Mouse (Mus musculus) embryonic facial prominence, embryonic 15.5 days (tissue): ENCODE data around the gene Ephb1. TPM values are rescaled to one million over a fixed set of nuclear protein-coding genes. Genes with fewer than 3 reads are reported as not detected.

Experiments
- ATAC-seq: fragments of 200-750 bp; cut with Nextera tagmentation; 2 replicates; pipeline ENCODE4 v1.8.0; 2017; ENCODE audit warnings: low read depth, moderate TSS enrichment; ENCODE audit not compliant: insufficient number of reproducible peaks, low FRiP score, low TSS enrichment
- H3K27ac ChIP-seq: fragments of 300-500 bp; sonication (generic); replicated peaks from 2 replicates; pipeline ENCODE4 v1.5.1; 2015; ENCODE audit warnings: mild to moderate bottlenecking, inconsistent platforms
- H3K27me3 ChIP-seq: fragments of 300-500 bp; sonication (generic); 2 replicates; pipeline ENCODE4 v1.6.1; 2015; ENCODE audit warnings: inconsistent platforms
- H3K36me3 ChIP-seq: fragments of 300-500 bp; sonication (generic); 2 replicates; pipeline ENCODE4 v1.6.1; 2015; ENCODE audit warnings: mild to moderate bottlenecking, inconsistent platforms
- H3K4me1 ChIP-seq: fragments of 300-500 bp; sonication (generic); 2 replicates; pipeline ENCODE4 v1.6.1; 2015; ENCODE audit warnings: inconsistent platforms
- H3K4me2 ChIP-seq: fragments of 300-500 bp; sonication (generic); replicated peaks from 2 replicates; pipeline ENCODE4 v1.6.1; 2015; ENCODE audit warnings: mild to moderate bottlenecking, inconsistent platforms
- H3K4me3 ChIP-seq: fragments of 300-500 bp; sonication (generic); replicated peaks from 2 replicates; pipeline ENCODE4 v1.5.1; 2015; ENCODE audit warnings: mild to moderate bottlenecking, inconsistent platforms
- H3K9ac ChIP-seq: fragments of 300-500 bp; sonication (generic); 2 replicates; pipeline ENCODE4 v1.6.1; 2015; ENCODE audit warnings: inconsistent platforms
- H3K9me3 ChIP-seq: fragments of 300-500 bp; sonication (generic); replicated peaks from 2 replicates; pipeline ENCODE4 v1.6.1; 2016; ENCODE audit warnings: inconsistent platforms
- WGBS: fragments of 180-500 bp; shearing (Covaris S2); methylation state at CpG from one replicate; pipeline ENCODE4 v1.1.7; 2015; 5-methylcytosine and 5-hydroxymethylcytosine counted together
- polyA plus RNA-seq: library from polyadenylated mRNA; unstranded; fragments of >200 nt; fragmentation: Nextera tagmentation; extraction: Ambion mirVana; gene quantifications from 2 replicates; pipeline ENCODE4 v1.2.1, GENCODE M21; 2015

Ephb1 gene
- polyA plus RNA-seq, 1 experiment from 2014 or later: 6.3 TPM

DNA sequence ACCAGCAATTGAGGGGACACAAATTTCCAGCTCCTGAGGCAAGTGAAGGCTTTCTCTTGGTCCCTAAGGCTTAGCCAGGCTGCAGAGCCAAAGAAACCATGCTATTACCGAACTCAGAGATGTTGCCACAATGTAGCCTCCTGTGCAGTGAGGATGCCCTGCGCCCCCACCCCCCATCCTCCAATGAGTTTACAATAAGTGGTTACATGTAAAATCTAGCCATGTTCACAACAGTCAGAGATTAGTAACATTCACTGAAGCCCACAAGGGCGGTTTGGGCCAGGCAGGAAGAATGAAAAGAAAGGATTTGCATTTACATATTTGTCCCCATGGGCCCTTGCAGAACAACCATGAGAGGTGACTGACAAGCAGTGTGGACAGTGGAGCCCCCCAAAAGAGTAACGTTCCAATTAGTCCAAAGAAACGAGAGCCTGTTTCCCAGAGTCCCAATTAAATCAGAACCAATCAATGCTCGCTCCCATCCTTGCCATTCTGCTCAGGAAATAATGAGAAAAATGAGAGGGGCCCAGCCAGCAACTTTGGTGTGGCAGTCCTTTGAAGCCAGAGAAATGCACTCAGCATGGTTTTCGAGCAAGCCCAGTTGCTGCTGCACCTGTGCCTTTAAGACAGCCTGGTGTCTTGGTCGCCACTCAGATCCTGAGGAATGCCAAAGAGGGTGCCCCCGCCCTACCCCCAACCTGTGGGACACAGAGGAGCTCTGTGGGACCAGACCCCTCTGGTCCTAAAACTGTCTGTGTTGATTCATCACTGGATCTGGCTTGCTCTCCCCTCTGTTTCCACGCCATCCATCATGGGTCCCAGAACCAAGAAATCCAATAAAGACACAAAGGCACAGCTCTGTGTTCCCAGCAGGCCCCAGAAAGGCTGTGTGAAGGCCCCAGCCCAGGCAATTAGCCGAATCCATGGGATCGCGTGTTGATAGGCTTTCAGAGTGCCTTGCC, 161.5 kb downstream of the Ephb1 start:
- Histone ChIP-seq H3K27me3 (no peaks in the 10 kb centered on the region), H3K36me3 (no peaks in the 10 kb centered on the region), H3K27ac (0 out of 2 replicates have a peak overlapping the region, but pooled peaks have one; percentile 1), H3K4me2 (no peak overlapping the region), H3K4me1 (peaks cover 19% of the 10 kb centered on the region), H3K9me3 (no peaks in the 10 kb centered on the region), H3K9ac (no peak overlapping the region), H3K4me3 (no peak overlapping the region)
- ATAC-seq: no peak
- WGBS: 58% methylated on average over 13 of the region's 13 CpGs

- Histone ChIP-seq H3K27me3 (no peaks in the 10 kb centered on the region), H3K4me3 (no peak overlapping the region), H3K36me3 (no peaks in the 10 kb centered on the region), H3K9me3 (no peaks in the 10 kb centered on the region), H3K4me2 (no peak overlapping the region), H3K27ac (0 out of 2 replicates have a peak overlapping the region, but pooled peaks have one; percentile 2), H3K4me1 (peaks cover 19% of the 10 kb centered on the region), H3K9ac (no peak overlapping the region)
- WGBS: 77% methylated on average over 9 of the region's 9 CpGs
- no peak for ATAC-seq
Observed at GRCm38 (mm10) chr9:102190058-102190457, 164.4 kb downstream of the Ephb1 start.

DNA sequence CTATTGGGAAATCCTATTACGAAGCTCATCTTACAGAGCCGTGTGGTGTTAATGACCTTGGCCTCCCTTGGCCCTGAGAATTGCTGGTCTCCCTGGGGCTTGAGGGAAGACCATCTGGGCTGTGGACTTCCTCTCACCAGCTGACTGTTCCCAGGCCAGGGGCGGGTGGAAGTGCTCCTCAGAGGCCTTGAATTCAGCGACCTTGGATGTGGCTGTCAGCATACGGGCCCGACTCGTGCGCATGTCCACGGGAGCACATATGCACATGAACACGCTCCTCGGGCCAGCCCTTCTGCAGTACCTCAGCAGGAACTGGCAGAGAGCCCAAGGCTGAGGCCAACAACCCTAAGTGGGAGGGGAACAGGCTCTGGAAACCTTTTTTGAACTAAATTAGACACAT, 165.1 kb downstream of the Ephb1 start:
- Histone ChIP-seq H3K36me3 (no peaks in the 10 kb centered on the region), H3K9ac (no peak overlapping the region), H3K27ac (no peak overlapping the region), H3K4me1 (peaks cover 19% of the 10 kb centered on the region), H3K4me3 (no peak overlapping the region), H3K27me3 (no peaks in the 10 kb centered on the region), H3K9me3 (no peaks in the 10 kb centered on the region), H3K4me2 (no peak overlapping the region)
- 55% methylated on average over 11 of the region's 11 CpGs for WGBS
- ATAC-seq: peak; percentile 13; the same call in 1 of the 2 replicates

GRCm38 (mm10) chr9:102183663-102184274, 170.7 kb downstream of the Ephb1 start:
- no peaks in the 10 kb centered on the region for H3K36me3 ChIP-seq
- no peak overlapping the region for H3K4me2 ChIP-seq
- peaks cover 19% of the 10 kb centered on the region for H3K4me1 ChIP-seq
- H3K4me3 ChIP-seq: no peak overlapping the region
- H3K9ac ChIP-seq: no peak overlapping the region
- no peak for ATAC-seq
- no peak overlapping the region for H3K27ac ChIP-seq
- H3K27me3 ChIP-seq: no peaks in the 10 kb centered on the region
- 72% methylated on average over 22 of the region's 22 CpGs for WGBS
- H3K9me3 ChIP-seq: no peaks in the 10 kb centered on the region

GRCm38 (mm10) chr9:102181810-102182490, 172.5 kb downstream of the Ephb1 start:
- WGBS: 44% methylated on average over 10 of the region's 10 CpGs
- H3K27ac ChIP-seq: peak overlapping the region; percentile 51; the same call in 1 of the 2 replicates
- H3K9ac ChIP-seq: no peak overlapping the region
- H3K36me3 ChIP-seq: no peaks in the 10 kb centered on the region
- H3K4me1 ChIP-seq: peaks cover 19% of the 10 kb centered on the region
- 0 out of 2 replicates have a peak, but pooled peaks have one; percentile 13 for ATAC-seq
- no peak overlapping the region for H3K4me2 ChIP-seq
- H3K4me3 ChIP-seq: no peak overlapping the region
- no peaks in the 10 kb centered on the region for H3K9me3 ChIP-seq
- no peaks in the 10 kb centered on the region for H3K27me3 ChIP-seq

GRCm38 (mm10) chr9:102181276-102181675, 173.2 kb downstream of the Ephb1 start:
- Histone ChIP-seq H3K4me3 (no peak overlapping the region), H3K4me2 (no peak overlapping the region), H3K9ac (no peak overlapping the region), H3K9me3 (no peaks in the 10 kb centered on the region), H3K4me1 (peaks cover 19% of the 10 kb centered on the region), H3K36me3 (no peaks in the 10 kb centered on the region), H3K27me3 (no peaks in the 10 kb centered on the region), H3K27ac (peak overlapping the region; percentile 51; the same call in 1 of the 2 replicates)
- 44% methylated on average over 3 of the region's 3 CpGs for WGBS
- ATAC-seq: no peak

DNA sequence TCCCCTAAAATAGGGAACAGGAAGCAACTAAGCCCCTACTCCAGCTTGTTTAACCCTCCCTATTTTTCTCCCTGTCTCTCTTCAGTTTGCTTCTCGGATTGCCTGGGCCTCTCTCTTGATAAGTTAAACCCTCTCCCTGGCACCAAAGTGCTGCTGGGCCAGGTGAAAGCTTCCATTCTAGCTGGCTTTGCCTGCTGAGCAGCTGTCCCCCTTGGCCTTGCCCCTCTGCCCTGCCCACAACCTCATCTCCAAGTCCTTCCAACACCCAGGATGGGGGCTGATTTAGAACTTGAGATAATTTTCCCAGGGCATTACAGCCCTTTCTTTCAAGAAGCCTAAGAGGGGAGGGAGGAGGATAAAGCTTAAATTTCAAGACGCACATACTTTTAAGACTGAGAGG, 174.0 kb downstream of the Ephb1 start:
- no peak overlapping the region for H3K27ac ChIP-seq
- ATAC-seq: no peak

GRCm38 (mm10) chr9:102180070-102180469, 174.4 kb downstream of the Ephb1 start:
- Histone ChIP-seq H3K27me3 (no peaks in the 10 kb centered on the region), H3K27ac (no peak overlapping the region)
- no peak for ATAC-seq

More for the DNA sequence above, 174.0 kb downstream of the Ephb1 start:
- H3K4me1 ChIP-seq: peaks cover 19% of the 10 kb centered on the region
- H3K4me3 ChIP-seq: no peak overlapping the region
- WGBS: 37% methylated on average over 2 of the region's 2 CpGs
- H3K9ac ChIP-seq: no peak overlapping the region
- H3K9me3 ChIP-seq: no peaks in the 10 kb centered on the region
- H3K36me3 ChIP-seq: no peaks in the 10 kb centered on the region
- H3K4me2 ChIP-seq: no peak overlapping the region
- H3K27me3 ChIP-seq: no peaks in the 10 kb centered on the region

GRCm38 (mm10) chr9:102169706-102170105, 184.8 kb downstream of the Ephb1 start:
- WGBS: 64% methylated on average over 7 of the region's 7 CpGs
- H3K4me2 ChIP-seq: no peak overlapping the region
- no peak overlapping the region for H3K27ac ChIP-seq
- no peak for ATAC-seq
- H3K27me3 ChIP-seq: no peaks in the 10 kb centered on the region
- no peak overlapping the region for H3K9ac ChIP-seq
- H3K9me3 ChIP-seq: no peaks in the 10 kb centered on the region
- no peak overlapping the region for H3K4me3 ChIP-seq
- no peaks in the 10 kb centered on the region for H3K36me3 ChIP-seq
- H3K4me1 ChIP-seq: no peaks in the 10 kb centered on the region

More at GRCm38 (mm10) chr9:102180070-102180469, 174.4 kb downstream of the Ephb1 start:
- H3K9ac ChIP-seq: no peak overlapping the region
- H3K4me2 ChIP-seq: no peak overlapping the region
- H3K36me3 ChIP-seq: no peaks in the 10 kb centered on the region
- H3K4me3 ChIP-seq: no peak overlapping the region
- WGBS: 49% methylated on average over 2 of the region's 2 CpGs
- H3K4me1 ChIP-seq: peaks cover 19% of the 10 kb centered on the region
- no peaks in the 10 kb centered on the region for H3K9me3 ChIP-seq

DNA sequence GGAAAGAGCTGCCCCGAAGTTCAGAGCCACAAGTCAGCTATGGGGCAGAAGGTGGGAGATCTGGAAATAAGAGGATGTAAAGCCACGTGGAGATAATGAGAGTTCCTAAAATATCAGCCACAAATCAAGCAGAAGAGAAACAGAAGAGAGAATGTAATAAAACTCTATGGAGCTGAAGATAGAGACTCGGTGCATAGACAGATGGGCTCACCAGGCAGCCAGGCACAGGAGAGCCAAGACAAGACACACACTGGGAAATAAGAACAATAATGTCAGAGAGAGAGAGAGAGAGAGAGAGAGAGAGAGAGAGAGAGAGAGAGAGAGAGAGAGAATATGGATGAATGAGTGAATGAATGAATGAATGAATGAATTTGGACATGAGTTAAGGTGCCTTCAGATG, 198.6 kb downstream of the Ephb1 start:
- Histone ChIP-seq H3K27ac (no peak overlapping the region), H3K27me3 (no peaks in the 10 kb centered on the region), H3K36me3 (no peaks in the 10 kb centered on the region), H3K4me3 (no peak overlapping the region), H3K9ac (no peak overlapping the region), H3K9me3 (no peaks in the 10 kb centered on the region), H3K4me1 (no peaks in the 10 kb centered on the region), H3K4me2 (no peak overlapping the region)
- no peak for ATAC-seq
- 77% methylated on average over 3 of the region's 3 CpGs for WGBS

DNA sequence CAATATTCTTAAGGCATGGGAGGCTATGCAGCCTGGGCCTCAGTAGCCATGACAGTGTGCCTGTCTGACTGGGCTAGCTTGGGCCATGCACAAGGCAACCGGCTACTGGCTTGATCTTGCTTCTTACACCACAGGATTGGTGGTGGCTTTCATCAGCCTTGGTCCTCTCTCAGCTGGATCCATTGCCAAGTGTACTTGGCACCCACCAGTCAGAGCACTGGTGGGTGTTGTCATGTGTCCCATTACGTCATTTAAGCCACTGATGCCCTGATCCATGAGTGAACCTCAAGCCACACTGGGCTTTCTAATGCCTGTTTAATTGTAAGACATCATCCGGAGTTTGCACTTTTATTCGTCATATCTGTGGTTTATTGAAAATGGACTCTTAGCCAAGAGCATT, 215.3 kb downstream of the Ephb1 start:
- no peak overlapping the region for H3K4me2 ChIP-seq
- no peaks in the 10 kb centered on the region for H3K27me3 ChIP-seq
- no peaks in the 10 kb centered on the region for H3K9me3 ChIP-seq
- H3K36me3 ChIP-seq: no peaks in the 10 kb centered on the region
- no peak overlapping the region for H3K4me3 ChIP-seq
- H3K9ac ChIP-seq: no peak overlapping the region
- WGBS: 93% methylated on average over 4 of the region's 4 CpGs
- no peak overlapping the region for H3K27ac ChIP-seq
- no peak for ATAC-seq
- no peaks in the 10 kb centered on the region for H3K4me1 ChIP-seq
